Mouse (Mus musculus) stomach, postnatal 0 days (tissue): Measurements from ENCODE around the gene Fmo4. TPM values are rescaled to one million over a fixed set of nuclear protein-coding genes. Genes with fewer than 3 reads are reported as not detected.

Experiments
- ATAC-seq: fragments of 200-750 bp; cut with Nextera tagmentation; 2 replicates; pipeline ENCODE4 v1.8.0; 2017; ENCODE audit not compliant: low FRiP score, low TSS enrichment
- DNase-seq: peaks from one replicate; pipeline ENCODE4 v3.0.0-alpha.2; 2016; ENCODE audit warnings: low spot score
- H3K27ac ChIP-seq: fragments of 300-500 bp; sonication (generic); replicated peaks from 2 replicates; pipeline ENCODE4 v1.5.1; 2014; ENCODE audit warnings: mild to moderate bottlenecking, control low read depth
- H3K27me3 ChIP-seq: fragments of 300-500 bp; sonication (generic); 2 replicates; pipeline ENCODE4 v1.6.1; 2014; ENCODE audit warnings: low read length; ENCODE audit not compliant: control insufficient read depth, insufficient read depth
- H3K36me3 ChIP-seq: fragments of 300-500 bp; sonication (generic); 2 replicates; pipeline ENCODE4 v1.6.1; 2014; ENCODE audit warnings: low read length, mixed read lengths; ENCODE audit not compliant: control insufficient read depth, insufficient read depth
- H3K4me1 ChIP-seq: fragments of 300-500 bp; sonication (generic); replicated peaks from 2 replicates; pipeline ENCODE4 v1.6.1; 2014; ENCODE audit warnings: antibody characterized with exemption; ENCODE audit not compliant: control insufficient read depth, insufficient read depth
- H3K4me2 ChIP-seq: fragments of 300-500 bp; sonication (generic); replicated peaks from 2 replicates; pipeline ENCODE4 v1.6.1; 2014; ENCODE audit warnings: low read depth, mild to moderate bottlenecking, control low read depth, moderate library complexity
- H3K4me3 ChIP-seq: fragments of 300-500 bp; sonication (generic); 2 replicates; pipeline ENCODE4 v1.5.1; 2014; ENCODE audit warnings: low read depth, low read length, control low read depth
- H3K9ac ChIP-seq: fragments of 300-500 bp; sonication (generic); 2 replicates; pipeline ENCODE4 v1.6.1; 2014; ENCODE audit warnings: mild to moderate bottlenecking, low read length, control low read depth, mixed read lengths
- H3K9me3 ChIP-seq: fragments of 300-500 bp; sonication (generic); 2 replicates; pipeline ENCODE4 v1.6.1; 2016; ENCODE audit warnings: low read length; ENCODE audit not compliant: control insufficient read depth
- CTCF ChIP-seq: IDR thresholded peaks from 2 replicates; pipeline ENCODE4 v1.5.1; 2016; ENCODE audit warnings: antibody characterized with exemption, low read depth, mild to moderate bottlenecking, moderate library complexity
- EP300 ChIP-seq: optimal IDR thresholded peaks from 2 replicates; pipeline ENCODE3; 2016; ENCODE audit warnings: antibody characterized with exemption
- WGBS: fragments of 180-500 bp; shearing (Covaris S2); extraction: QIAGEN DNeasy Blood & Tissue Kit; methylation state at CpG from one replicate; pipeline ENCODE4 v1.1.7; 2014; 5-methylcytosine and 5-hydroxymethylcytosine counted together
- polyA plus RNA-seq: library from polyadenylated mRNA; unstranded; fragments of >200 nt; fragmentation: Nextera tagmentation; extraction: Ambion mirVana; gene quantifications from 2 replicates; pipeline ENCODE4 v1.2.1, GENCODE M21; 2015

The Fmo4 gene
- polyA plus RNA-seq, 1 experiment from 2014 or later: 0.62 TPM

- DNase-seq: no peak
- no peak for ATAC-seq
- no peaks in the 10 kb centered on the region for H3K36me3 ChIP-seq
- no peaks in the 10 kb centered on the region for H3K9me3 ChIP-seq
- no peaks in the 10 kb centered on the region for H3K4me1 ChIP-seq
- H3K4me3 ChIP-seq: no peak overlapping the region
- WGBS: 51% methylated on average over 7 of the region's 7 CpGs
- H3K4me2 ChIP-seq: no peak overlapping the region
- H3K27ac ChIP-seq: no peak overlapping the region
- TF ChIP-seq EP300 (no peak), CTCF (no peak)
- H3K9ac ChIP-seq: no peak overlapping the region
- H3K27me3 ChIP-seq: no peaks in the 10 kb centered on the region
Measured at GRCm38 (mm10) chr1:162749607-162750006, 64.2 kb downstream of the Fmo4 start.

- Histone ChIP-seq H3K4me2 (no peak overlapping the region), H3K4me3 (no peak overlapping the region), H3K9me3 (no peaks in the 10 kb centered on the region), H3K9ac (no peak overlapping the region), H3K27me3 (no peaks in the 10 kb centered on the region), H3K36me3 (no peaks in the 10 kb centered on the region), H3K4me1 (no peaks in the 10 kb centered on the region), H3K27ac (no peak overlapping the region)
- DNase-seq (no peak), ATAC-seq (no peak)
- TF ChIP-seq CTCF (no peak), EP300 (no peak)
- 77% methylated on average over 5 of the region's 5 CpGs for WGBS
Measured at GRCm38 (mm10) chr1:162748761-162749160, 65.0 kb downstream of the Fmo4 start.

Other genes with a start within 250 kb of the Fmo4 start
- 32.9 and 33.1 TPM in 2 replicates for gene Vamp4, start 243.5 kb downstream of the Fmo4 start, polyA plus RNA-seq
- not detected in 2 replicates for gene Myoc, start 174.8 kb downstream of the Fmo4 start, polyA plus RNA-seq
- gene Myocos, start 155.8 kb downstream of the Fmo4 start, polyA plus RNA-seq: not detected in 2 replicates
- gene Prrc2c, start 73.4 kb downstream of the Fmo4 start, polyA plus RNA-seq: 58.3 and 66.3 TPM in 2 replicates
- gene Fmo1, start 52.6 kb upstream of the Fmo4 start, polyA plus RNA-seq: 14.7 and 18.3 TPM in 2 replicates
- gene Fmo2, start 84.8 kb upstream of the Fmo4 start, polyA plus RNA-seq: 16.4 and 17.7 TPM in 2 replicates
- 0.08 TPM in 1 of 2 replicates, not detected in the other for gene Fmo6, start 123.5 kb upstream of the Fmo4 start, polyA plus RNA-seq
- 0.06 and 0.10 TPM in 2 replicates for gene Fmo3, start 170.6 kb upstream of the Fmo4 start, polyA plus RNA-seq